Mouse (Mus musculus): Measurements from ENCODE around the gene Ugt1a10. TPM values are rescaled to one million over a fixed set of nuclear protein-coding genes. Genes with fewer than 3 reads are reported as not detected.
A peak's percentile ranks its signal among the peaks of the same experiment; 100 is the strongest.

The Ugt1a10 gene
- polyA plus RNA-seq, 1 experiment = not detected

GRCm38 (mm10) chr1:88227482-88227881 is 172.3 kb downstream of the Ugt1a10 start:
- Histone ChIP-seq H3K27me3 (replicated peaks) (no peaks in the 10 kb centered on the region), H3K9me3 (peaks cover 54% of the 10 kb centered on the region), H3K4me1 (no peaks in the 10 kb centered on the region), H3K4me3 (replicated peaks) (no peak overlapping the region), H3K36me3 (replicated peaks; ENCODE audit: low read length) (no peaks in the 10 kb centered on the region)
- TF ChIP-seq FLI1 (IDR thresholded peaks at IDR 0.05; ENCODE audit: low read length) (no peak), GATA1 (IDR thresholded peaks at IDR 0.05; ENCODE audit: borderline replicate concordance, low read length) (no peak)

GRCm38 (mm10) chr1:88228121-88228520 is 172.9 kb downstream of the Ugt1a10 start:
- no peak for TF ChIP-seq GATA1 (IDR thresholded peaks at IDR 0.05; ENCODE audit: borderline replicate concordance, low read length)
- TF ChIP-seq FLI1 (IDR thresholded peaks at IDR 0.05; ENCODE audit: low read length) = no peak
- Histone ChIP-seq H3K27me3 (replicated peaks) (no peaks in the 10 kb centered on the region), H3K36me3 (replicated peaks; ENCODE audit: low read length) (no peaks in the 10 kb centered on the region), H3K9me3 (peaks cover 61% of the 10 kb centered on the region), H3K4me1 (no peaks in the 10 kb centered on the region), H3K4me3 (replicated peaks) (peak overlapping the region; percentile 3)

DNA sequence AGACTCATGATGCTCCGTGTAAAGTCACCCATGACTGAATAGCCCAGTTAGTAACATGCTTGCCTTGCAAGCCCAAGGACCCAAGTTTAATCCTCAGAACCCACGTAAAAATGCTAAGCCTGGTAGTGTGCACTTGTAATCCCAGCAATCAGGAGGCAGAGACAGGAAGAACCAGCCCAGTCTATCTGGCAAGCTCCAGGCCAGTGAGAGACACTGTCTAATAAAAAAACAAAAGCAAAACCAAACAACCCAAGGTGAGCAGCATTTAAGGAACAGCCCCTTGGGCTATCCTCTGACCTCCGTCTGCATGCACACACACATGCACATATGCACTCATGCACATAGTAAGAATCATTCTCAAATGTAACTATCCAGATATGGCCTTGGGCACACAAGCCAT is 174.4 kb downstream of the Ugt1a10 start:
- H3K27me3 ChIP-seq (replicated peaks) = no peaks in the 10 kb centered on the region
- TF ChIP-seq FLI1 (IDR thresholded peaks at IDR 0.05; ENCODE audit: low read length) (no peak), GATA1 (IDR thresholded peaks at IDR 0.05; ENCODE audit: borderline replicate concordance, low read length) (no peak)
- no peaks in the 10 kb centered on the region for H3K4me1 ChIP-seq
- H3K4me3 ChIP-seq (replicated peaks) = no peak overlapping the region
- no peaks in the 10 kb centered on the region for H3K36me3 ChIP-seq (replicated peaks; ENCODE audit: low read length)
- H3K9me3 ChIP-seq = peaks cover 74% of the 10 kb centered on the region

DNA sequence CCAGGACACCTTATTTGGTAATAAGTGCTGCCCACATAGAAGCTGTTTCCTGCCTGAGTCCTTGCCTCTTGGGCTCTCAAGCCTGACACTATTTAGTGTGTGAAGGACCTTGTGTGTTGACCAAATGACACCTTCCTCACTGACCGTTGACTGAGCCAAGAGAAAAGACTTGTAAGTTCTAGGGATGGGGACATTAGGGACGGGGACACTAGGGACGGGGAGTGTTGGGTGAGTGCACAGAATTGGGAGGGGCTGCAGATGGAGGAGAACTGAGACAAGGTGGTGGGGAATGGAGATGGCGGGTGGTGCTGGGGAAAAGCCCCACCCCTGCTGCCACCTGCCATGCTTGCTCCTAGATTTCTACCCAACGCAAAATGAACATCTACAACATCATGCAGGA is 174.8 kb downstream of the Ugt1a10 start:
- Histone ChIP-seq H3K4me1 (no peaks in the 10 kb centered on the region), H3K27me3 (replicated peaks) (peaks cover 3% of the 10 kb centered on the region), H3K4me3 (replicated peaks) (peak overlapping the region; percentile 5), H3K9me3 (peaks cover 78% of the 10 kb centered on the region), H3K36me3 (replicated peaks; ENCODE audit: low read length) (no peaks in the 10 kb centered on the region)
- TF ChIP-seq GATA1 (IDR thresholded peaks at IDR 0.05; ENCODE audit: borderline replicate concordance, low read length) (no peak), FLI1 (IDR thresholded peaks at IDR 0.05; ENCODE audit: low read length) (no peak)

- peaks cover 4% of the 10 kb centered on the region for H3K27me3 ChIP-seq (replicated peaks)
- TF ChIP-seq GATA1 (IDR thresholded peaks at IDR 0.05; ENCODE audit: borderline replicate concordance, low read length) (no peak), FLI1 (IDR thresholded peaks at IDR 0.05; ENCODE audit: low read length) (no peak)
- H3K4me1 ChIP-seq = no peaks in the 10 kb centered on the region
- peak overlapping the region; percentile 5 for H3K4me3 ChIP-seq (replicated peaks)
- H3K9me3 ChIP-seq = peaks cover 81% of the 10 kb centered on the region
- no peaks in the 10 kb centered on the region for H3K36me3 ChIP-seq (replicated peaks; ENCODE audit: low read length)
These were observed 175.2 kb downstream of the Ugt1a10 start for GRCm38 (mm10) chr1:88230421-88230820.

GRCm38 (mm10) chr1:88230981-88231802 is 176.0 kb downstream of the Ugt1a10 start:
- Histone ChIP-seq H3K4me3 (replicated peaks) (no peak overlapping the region), H3K36me3 (replicated peaks; ENCODE audit: low read length) (no peaks in the 10 kb centered on the region), H3K4me1 (no peaks in the 10 kb centered on the region), H3K9me3 (peaks cover 80% of the 10 kb centered on the region), H3K27me3 (replicated peaks) (peaks cover 4% of the 10 kb centered on the region)
- no peak for TF ChIP-seq FLI1 (IDR thresholded peaks at IDR 0.05; ENCODE audit: low read length)
- no peak for TF ChIP-seq GATA1 (IDR thresholded peaks at IDR 0.05; ENCODE audit: borderline replicate concordance, low read length)

- Histone ChIP-seq H3K9me3 (peaks cover 79% of the 10 kb centered on the region), H3K27me3 (replicated peaks) (peaks cover 6% of the 10 kb centered on the region), H3K36me3 (replicated peaks; ENCODE audit: low read length) (no peaks in the 10 kb centered on the region), H3K4me1 (no peaks in the 10 kb centered on the region), H3K4me3 (replicated peaks) (peak overlapping the region; percentile 4)
- TF ChIP-seq GATA1 (IDR thresholded peaks at IDR 0.05; ENCODE audit: borderline replicate concordance, low read length) (no peak), FLI1 (IDR thresholded peaks at IDR 0.05; ENCODE audit: low read length) (no peak)
These were observed 176.8 kb downstream of the Ugt1a10 start for GRCm38 (mm10) chr1:88231803-88232499.

GRCm38 (mm10) chr1:88232664-88233380 is 177.6 kb downstream of the Ugt1a10 start:
- Histone ChIP-seq H3K4me3 (replicated peaks) (no peak overlapping the region), H3K9me3 (peaks cover 80% of the 10 kb centered on the region), H3K36me3 (replicated peaks; ENCODE audit: low read length) (no peaks in the 10 kb centered on the region), H3K4me1 (no peaks in the 10 kb centered on the region), H3K27me3 (replicated peaks) (peaks cover 6% of the 10 kb centered on the region)
- no peak for TF ChIP-seq FLI1 (IDR thresholded peaks at IDR 0.05; ENCODE audit: low read length)
- TF ChIP-seq GATA1 (IDR thresholded peaks at IDR 0.05; ENCODE audit: borderline replicate concordance, low read length) = no peak

- H3K4me3 ChIP-seq (replicated peaks) = no peak overlapping the region
- no peaks in the 10 kb centered on the region for H3K36me3 ChIP-seq (replicated peaks; ENCODE audit: low read length)
- TF ChIP-seq FLI1 (IDR thresholded peaks at IDR 0.05; ENCODE audit: low read length) (no peak), GATA1 (IDR thresholded peaks at IDR 0.05; ENCODE audit: borderline replicate concordance, low read length) (no peak)
- peaks cover 6% of the 10 kb centered on the region for H3K27me3 ChIP-seq (replicated peaks)
- H3K9me3 ChIP-seq = peaks cover 81% of the 10 kb centered on the region
- H3K4me1 ChIP-seq = no peaks in the 10 kb centered on the region
These were observed 178.4 kb downstream of the Ugt1a10 start for GRCm38 (mm10) chr1:88233421-88234247.

Measured in megakaryocyte, embryonic 14.5 days (primary cell).